Mouse (Mus musculus) spleen, postnatal 36 days (tissue): ENCODE data around the gene Jade1.

Experiments
- DNase-seq, 2 experiments: peaks; one replicate each; pipeline ENCODE4 v3.0.0; 2022; ENCODE audit warnings: low spot score in 2 of 2, mixed read lengths in 1 of 2

Jade1 gene

GRCm38 (mm10) chr3:41575971-41576370 is 20.4 kb downstream of the Jade1 start:
- no peak for DNase-seq

DNA sequence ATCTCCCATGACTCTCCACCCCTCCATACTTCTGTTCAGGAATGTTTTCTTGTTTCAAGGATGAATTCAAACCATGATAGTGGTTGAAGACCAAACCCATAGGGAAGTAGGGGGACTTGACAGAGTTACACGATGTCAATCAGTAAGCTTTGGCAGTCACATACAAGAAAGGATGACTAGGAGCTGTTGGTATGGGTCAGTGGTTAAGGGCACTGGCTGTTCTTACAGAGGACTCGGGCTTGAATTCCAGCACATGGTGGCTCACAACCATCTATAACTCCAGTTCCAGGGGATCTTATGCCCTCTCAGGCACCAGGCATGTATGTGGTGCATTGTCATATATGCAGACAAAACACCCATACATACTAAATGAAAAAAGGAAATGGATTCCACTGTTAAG is 21.7 kb downstream of the Jade1 start:
- no peak for DNase-seq

GRCm38 (mm10) chr3:41579873-41580272 is 24.3 kb downstream of the Jade1 start:
- peak; percentile 44 to 46 for DNase-seq

DNA sequence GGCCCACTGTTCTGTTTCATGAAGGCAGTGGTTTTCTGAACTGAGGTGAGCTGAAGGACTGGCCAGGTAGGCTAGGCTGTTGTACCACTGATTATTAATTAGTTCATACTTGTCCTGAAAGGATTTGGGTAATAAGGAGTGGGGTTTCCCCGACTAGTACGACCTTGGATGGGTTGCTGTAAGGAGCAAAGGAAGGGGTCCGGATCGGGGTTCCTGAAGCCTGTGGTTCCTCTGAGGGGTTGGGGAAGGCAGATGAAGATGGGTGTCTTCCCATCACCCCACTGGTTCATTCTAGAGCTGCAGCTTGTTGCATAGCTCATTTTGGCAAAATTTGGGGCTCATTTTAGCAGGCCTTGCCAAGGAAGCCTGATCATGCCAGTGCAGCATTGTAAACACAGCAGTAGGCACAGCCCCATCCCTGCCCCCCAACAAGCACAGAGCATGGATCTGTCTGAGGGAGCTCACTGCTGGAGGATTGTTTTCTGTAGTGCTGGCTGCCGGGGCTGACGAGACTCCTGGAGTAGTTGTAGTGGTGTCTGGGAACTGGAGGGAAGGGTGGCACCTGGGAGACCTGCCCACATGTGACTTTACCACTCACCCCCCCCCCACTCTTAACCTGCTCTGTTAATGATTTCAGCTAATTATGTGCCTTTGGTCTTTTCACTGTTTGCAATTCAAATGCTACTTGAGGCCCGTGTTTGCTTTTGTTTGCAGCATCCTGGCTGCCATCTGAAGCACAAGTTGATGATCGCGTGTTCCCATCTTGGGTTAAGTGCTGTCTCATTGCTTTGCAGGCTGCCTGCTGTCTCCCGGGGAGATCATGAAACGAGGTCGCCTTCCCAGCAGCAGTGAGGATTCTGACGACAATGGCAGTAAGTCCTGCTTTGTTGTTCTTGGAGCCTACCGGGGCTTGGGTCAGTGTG is 25.1 kb downstream of the Jade1 start:
- DNase-seq = no peak

DNA sequence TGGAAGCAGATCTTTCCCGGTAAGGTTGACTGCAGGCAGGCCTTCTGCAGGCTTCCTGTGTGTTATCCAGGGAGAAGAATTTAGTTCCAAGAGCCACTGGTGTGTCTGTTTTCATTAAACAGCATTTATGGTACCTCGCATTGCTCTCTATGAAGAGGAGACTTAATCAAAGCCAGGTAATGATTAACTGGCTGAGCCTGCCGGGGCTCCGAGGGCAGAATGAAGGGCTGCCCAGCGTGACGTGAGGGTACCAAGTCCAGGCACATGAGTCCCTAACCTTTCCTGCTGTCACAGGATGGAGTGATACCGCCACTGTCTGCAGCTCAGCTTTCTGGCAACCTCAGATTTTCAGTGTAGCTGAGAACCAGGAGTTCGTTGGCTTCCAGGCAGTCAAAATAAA is 25.9 kb downstream of the Jade1 start:
- DNase-seq = no peak

DNA sequence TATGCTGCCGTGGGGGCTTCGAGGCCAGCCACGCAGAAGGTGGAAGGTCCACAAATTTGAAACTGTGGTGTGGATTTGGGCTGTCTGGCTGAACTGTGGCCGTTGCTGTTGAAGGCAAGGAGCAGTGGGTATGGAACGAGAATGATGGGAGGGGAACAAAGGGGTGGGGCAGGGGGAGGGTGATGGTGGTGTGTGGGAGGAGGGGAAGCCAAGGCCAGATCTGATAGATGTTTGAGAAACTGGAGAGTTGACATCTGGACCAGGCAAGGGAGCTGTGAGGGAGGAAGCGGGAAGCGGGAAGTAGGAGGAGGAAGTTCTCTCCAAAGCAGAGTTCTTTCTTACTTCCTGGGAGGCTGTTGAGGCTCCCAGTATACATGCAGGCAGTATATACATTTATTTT is 26.7 kb downstream of the Jade1 start:
- DNase-seq = no peak

DNA sequence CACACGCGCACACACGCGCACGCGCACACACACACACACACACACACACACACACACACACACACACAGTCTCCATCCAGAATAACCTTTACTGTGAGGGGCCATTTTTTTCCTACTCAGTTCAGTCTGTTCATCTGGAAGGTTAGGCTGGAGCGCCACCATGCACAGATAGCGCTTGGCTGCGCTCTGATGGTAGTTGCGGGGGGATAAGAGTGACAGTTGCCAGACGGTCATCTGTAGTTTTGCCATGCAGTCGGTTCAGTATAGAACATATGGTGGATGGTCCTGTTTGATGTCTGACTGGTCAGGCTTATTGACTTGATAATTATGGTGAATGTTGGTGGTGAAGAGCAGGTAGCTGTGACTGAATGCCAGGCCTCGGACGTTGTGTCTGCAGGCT is 27.6 kb downstream of the Jade1 start:
- DNase-seq = no peak

DNA sequence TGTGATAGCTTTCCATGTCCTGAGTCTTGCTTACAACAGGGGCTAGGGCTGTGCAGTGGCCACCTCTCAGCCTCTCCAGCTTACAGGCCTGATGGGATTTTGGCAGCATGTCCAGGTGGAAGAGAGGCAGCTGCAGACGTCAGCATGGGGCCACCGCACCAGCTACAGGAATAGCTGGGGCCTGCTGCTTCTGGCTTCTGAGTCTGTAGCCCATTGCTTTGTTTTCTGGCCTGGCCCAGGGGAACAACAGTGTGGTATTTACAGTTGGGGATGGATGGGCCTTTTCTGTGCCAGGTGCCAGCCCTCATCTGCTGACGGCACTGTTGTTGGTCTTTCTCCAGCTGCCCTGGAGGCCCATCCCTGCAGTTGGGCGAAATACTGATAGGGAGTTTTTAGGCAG is 28.1 kb downstream of the Jade1 start:
- DNase-seq = no peak

DNA sequence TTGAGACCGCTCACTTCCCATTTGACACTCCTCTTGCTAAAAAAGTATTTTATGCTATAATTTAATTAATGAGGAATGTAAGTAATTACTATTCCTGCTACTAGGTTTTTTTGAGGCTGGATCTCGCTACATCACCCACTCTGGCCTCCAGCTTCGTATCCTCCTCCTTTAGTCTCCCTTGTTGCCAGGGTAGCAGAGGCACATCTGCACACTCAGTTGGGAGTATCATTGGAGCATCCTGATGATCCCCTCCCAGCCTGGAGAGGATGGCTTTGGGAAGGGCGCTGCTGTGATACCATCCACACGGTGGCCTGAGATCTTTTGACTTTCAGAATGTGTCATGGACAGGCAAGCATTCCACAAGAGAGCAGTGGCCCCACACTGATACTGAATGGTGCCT is 30.0 kb downstream of the Jade1 start:
- DNase-seq = no peak

DNA sequence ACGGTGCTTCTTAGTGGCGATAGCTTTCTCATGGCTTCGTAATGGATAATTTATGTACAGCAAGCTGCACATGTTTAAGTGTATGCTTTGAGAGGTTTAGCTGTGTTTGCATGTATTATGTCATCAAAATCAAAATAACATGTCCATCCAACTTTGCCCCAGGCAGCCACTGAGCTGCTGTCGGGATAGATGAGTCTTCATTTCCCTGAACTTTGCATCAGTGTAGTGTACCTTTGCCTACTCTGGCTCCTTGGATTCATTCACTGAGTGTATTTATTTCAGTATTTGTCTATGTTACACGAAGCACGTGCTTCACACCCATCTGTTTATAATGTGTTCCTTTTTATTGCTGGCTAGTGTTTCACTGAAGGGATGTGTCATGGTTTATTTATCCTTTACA is 30.8 kb downstream of the Jade1 start:
- no peak for DNase-seq

GRCm38 (mm10) chr3:41586917-41587316 is 31.4 kb downstream of the Jade1 start:
- DNase-seq = no peak

DNA sequence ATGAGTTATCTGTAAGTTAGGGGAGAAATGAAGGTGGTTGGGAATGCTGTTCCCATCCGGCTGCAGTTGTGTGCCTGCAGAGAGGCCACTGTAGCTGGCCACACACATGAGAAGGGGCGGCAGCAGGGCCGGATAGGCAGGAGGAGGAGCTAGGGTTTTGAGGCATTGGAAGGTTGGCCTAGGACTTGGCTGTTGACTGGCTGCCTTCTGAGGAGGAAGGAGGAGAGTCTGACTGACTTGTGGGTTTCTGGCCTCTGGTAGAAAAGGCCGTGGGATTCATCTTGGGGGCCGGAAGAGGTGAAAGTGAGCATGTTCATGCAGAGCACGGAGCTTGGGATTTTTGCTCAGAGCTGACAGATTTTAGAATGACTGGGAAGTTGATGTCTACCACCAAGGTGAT is 32.1 kb downstream of the Jade1 start:
- peak; percentile 49 to 52 for DNase-seq

DNA sequence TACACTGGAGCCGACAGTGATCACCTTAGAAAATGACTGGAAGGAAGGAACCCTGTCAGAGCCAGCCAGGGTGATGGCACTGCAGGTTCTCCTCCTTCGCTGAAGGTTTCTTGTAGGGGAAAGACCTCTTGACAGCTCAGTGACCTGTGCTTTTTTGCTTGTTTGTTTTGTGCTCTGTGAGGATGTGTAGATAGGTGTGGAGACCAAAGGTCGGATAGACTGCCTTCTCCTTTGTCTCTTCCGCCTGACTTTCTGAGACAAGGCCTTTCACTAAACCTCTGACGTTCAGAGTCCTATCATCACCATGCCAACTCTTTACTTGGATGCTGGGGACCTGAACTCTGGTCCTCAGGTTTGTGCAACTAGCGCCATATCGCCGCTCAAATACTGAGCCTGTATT is 33.0 kb downstream of the Jade1 start:
- no peak for DNase-seq

DNA sequence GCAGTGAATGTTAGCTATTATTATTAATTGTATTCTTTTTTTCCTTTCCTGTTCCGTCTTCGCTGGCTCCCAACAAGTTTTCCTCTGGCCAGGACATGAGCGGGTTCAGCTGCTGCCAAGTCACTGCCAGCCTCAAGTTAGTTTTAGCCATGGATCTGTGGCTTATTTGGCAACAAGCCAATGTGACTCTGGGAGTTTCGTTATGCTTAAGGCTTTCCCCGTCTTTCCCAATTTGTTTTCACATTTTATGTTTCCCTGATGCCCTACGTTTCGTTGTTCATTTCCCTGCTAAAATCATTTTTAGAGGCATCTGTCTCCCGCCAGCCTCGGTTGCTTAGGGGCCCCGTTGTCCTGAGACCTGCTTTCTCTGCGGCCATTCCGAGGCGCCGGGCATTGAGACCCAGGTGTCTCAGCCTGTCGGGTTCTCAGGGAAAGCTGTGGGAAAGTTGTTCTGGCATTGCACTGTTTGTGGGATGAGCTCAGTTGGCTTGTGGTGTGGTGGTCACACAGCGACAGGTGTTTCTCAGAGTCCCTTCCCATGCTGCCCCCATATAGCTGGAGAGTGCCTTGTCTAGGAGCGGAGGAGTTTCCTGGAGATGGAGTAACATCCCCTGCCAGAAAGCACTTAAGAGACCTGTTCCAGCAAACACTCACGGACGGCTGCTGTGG is 33.8 kb downstream of the Jade1 start:
- DNase-seq = no peak

GRCm38 (mm10) chr3:41589988-41590387 is 34.5 kb downstream of the Jade1 start:
- no peak for DNase-seq

DNA sequence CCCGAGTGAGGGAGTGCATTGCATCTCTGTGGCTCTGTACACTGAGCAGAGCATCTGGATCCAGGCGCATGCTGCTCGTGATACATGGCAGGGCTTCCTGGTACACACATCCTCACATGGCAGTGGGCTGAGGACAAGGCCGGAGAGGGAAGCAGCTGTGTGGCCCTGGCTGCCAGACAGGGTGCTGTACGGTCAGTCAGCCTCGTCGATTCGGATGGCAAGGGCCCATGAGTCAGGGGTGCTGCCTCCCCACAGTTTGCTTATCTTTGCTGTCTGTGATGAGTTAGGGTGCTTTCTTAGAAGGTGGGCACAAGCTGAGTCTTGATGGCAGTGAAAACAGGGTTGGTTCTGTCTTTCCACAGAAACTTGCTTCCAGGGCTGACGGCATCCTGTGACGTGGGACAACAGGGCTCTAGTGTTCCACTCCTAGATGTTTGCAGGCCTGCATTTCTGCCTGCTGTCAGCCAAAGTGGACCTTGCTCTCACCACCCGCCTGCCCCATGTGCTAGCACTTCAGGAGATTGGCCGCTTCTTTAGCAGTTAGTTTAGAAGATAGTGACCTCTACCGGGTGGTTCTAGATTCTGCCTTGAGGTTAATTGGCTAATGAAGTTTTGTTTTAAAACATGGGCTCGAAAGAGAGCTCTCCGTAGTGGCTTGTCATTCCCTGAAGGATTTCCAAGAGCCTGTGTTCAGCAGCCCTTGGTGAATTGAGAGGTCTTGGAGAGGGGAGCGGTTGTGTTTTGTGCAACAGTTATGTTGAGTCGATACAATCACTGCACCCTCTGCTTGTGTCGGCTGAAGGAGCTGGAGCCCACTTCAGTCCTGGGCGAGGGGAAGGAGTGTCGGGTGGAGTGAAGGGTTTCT is 35.4 kb downstream of the Jade1 start:
- no peak for DNase-seq

DNA sequence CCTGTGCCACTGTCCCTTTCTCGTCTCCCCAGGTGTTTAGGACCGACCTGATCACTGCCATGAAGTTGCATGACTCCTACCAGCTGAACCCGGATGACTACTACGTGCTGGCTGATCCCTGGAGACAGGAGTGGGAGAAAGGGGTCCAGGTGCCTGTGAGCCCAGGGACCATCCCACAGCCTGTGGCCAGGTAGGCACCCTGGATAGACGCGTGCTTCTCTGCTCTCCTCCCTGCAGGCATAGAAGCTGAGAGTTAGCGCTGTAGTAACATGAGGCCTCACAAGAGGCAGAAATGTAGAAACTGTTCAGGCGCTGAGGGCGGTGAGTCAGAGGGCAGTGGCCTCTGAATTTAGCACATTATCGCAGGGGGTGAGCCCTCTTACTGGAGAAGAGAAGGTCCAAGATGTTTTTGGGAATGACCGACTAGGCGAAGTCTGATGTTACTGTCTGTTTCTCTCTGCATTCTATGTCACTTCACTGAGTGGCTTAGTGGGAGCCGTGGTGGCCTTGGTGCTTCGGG is 36.2 kb downstream of the Jade1 start:
- DNase-seq = no peak

GRCm38 (mm10) chr3:41592805-41593204 is 37.3 kb downstream of the Jade1 start:
- DNase-seq = no peak

DNA sequence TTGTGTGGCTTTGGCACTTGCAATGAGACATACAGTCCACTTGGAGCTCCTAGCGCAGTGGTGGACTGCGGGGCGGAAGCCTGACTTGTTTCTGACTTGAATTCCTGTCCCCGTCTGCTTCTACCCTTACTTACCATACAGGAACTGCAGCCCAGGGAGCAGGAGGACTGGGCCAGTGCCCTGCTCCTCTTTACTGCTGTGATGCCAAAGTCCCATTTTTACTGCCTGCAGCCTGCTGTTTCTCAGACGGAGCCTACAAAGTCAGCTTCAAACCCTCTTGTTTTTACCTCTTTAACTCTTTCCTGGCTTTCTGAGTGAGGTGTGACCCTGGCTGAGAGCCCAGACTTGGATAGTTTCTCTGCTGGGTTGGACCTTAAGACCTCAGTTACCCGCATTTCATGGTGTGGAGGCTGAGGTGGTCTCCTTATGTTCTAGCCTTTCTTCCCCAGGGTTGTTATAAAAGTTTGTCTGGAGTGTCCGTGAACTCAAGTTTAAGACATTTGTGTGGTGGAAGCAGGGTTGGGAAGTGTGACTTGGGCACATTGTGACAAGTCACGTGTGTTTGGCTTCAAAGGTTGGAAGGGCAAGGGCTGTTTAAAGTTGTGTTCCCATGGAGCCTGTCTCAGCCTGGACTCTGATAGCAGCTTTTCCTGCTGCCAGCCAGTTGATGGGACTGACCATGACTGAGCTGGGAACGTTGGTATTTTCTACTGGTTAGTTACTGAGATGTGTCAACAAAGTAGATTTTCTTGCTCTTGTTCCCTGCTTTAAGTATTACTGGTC is 38.8 kb downstream of the Jade1 start:
- DNase-seq = no peak

- no peak for DNase-seq
Measured at GRCm38 (mm10) chr3:41595010-41595409, 39.5 kb downstream of the Jade1 start.

GRCm38 (mm10) chr3:41597036-41597435 is 41.5 kb downstream of the Jade1 start:
- DNase-seq = no peak
